Mouse (Mus musculus) intestine, embryonic 14.5 days (tissue): ENCODE results near the gene Slc22a3. TPM values are rescaled to one million over a fixed set of nuclear protein-coding genes. Genes with fewer than 3 reads are reported as not detected.

Experiments
- polyA plus RNA-seq: library from polyadenylated mRNA; unstranded; fragments of >200 nt; fragmentation: Nextera tagmentation; extraction: Ambion mirVana; gene quantifications from 2 replicates; pipeline ENCODE4 v1.2.1, GENCODE M21; 2014

Gene Slc22a3
- polyA plus RNA-seq, 1 experiment from 2014 or later, result 0.39 TPM

Other genes with a start within 250 kb of the Slc22a3 start
- 42.6 and 46.8 TPM in 2 replicates for gene Map3k4, start 188.9 kb downstream of the Slc22a3 start, polyA plus RNA-seq
- 0.82 and 0.88 TPM in 2 replicates for gene Plg, start 129.1 kb downstream of the Slc22a3 start, polyA plus RNA-seq
- gene Slc22a2, start 76.4 kb upstream of the Slc22a3 start, polyA plus RNA-seq, result 0.27 TPM in 1 of 2 replicates, not detected in the other
- 0.34 TPM in 1 of 2 replicates, not detected in the other for gene Slc22a1, start 168.1 kb upstream of the Slc22a3 start, polyA plus RNA-seq